Mouse (Mus musculus) CH12.LX (cell line): ENCODE data around the gene Mrps12. TPM values are rescaled to one million over a fixed set of nuclear protein-coding genes. Genes with fewer than 3 reads are reported as not detected.

ENCODE experiments used
- DNase-seq: peaks from one replicate; pipeline ENCODE4 v3.0.0-alpha.2; 2013; ENCODE audit errors: extremely low read depth
- H3K27ac ChIP-seq: 2 replicates; pipeline ENCODE4 v1.5.1; 2012; ENCODE audit warnings: low read depth, mild to moderate bottlenecking, control low read depth, moderate library complexity; ENCODE audit not compliant: insufficient read depth
- H3K27me3 ChIP-seq: replicated peaks from 2 replicates; pipeline ENCODE3; 2012; ENCODE audit warnings: inconsistent platforms
- H3K36me3 ChIP-seq, 2 experiments: replicated peaks in 1 of 2; 2 replicates each; pipeline versions ENCODE3 to v1.6.1; 2012; ENCODE audit warnings: inconsistent platforms in 1 of 2, low read length in 1 of 2, mild to moderate bottlenecking in 1 of 2, mixed read lengths in 1 of 2, moderate library complexity in 1 of 2; ENCODE audit not compliant: control insufficient read depth in 1 of 2, insufficient read depth in 1 of 2
- H3K4me1 ChIP-seq, 2 experiments: 2 replicates each; pipeline ENCODE4 v1.6.1; 2012; ENCODE audit warnings: inconsistent platforms in 1 of 2, moderate library complexity in 1 of 2; ENCODE audit not compliant: insufficient read depth in 2 of 2, control insufficient read depth in 1 of 2
- H3K4me2 ChIP-seq: 2 replicates; pipeline ENCODE4 v1.6.1; 2012; ENCODE audit warnings: low read depth, mild to moderate bottlenecking, control low read depth; ENCODE audit not compliant: poor library complexity, insufficient read depth, severe bottlenecking
- H3K4me3 ChIP-seq, 3 experiments: fragments of 150-350 bp in 1 of 3; sonication (generic) in 1 of 3; replicated peaks in 1 of 3; 2 replicates each; pipeline versions ENCODE3 to v1.5.1; 2011 to 2012; ENCODE audit warnings: low read depth in 2 of 3, low read length in 2 of 3, mild to moderate bottlenecking in 2 of 3, moderate library complexity in 2 of 3, control low read depth in 1 of 3, improper control_type of control experiment in 1 of 3, inconsistent platforms in 1 of 3, mixed read lengths in 1 of 3; ENCODE audit not compliant: poor library complexity in 1 of 3
- H3K79me2 ChIP-seq: replicated peaks from 2 replicates; pipeline ENCODE4 v1.6.1; 2012; ENCODE audit warnings: mild to moderate bottlenecking, moderate library complexity; ENCODE audit not compliant: control insufficient read depth, poor library complexity, insufficient read depth, severe bottlenecking; ENCODE audit errors: extremely low read depth
- H3K9ac ChIP-seq: 2 replicates; pipeline ENCODE4 v1.6.1; 2012; ENCODE audit warnings: low read depth, mild to moderate bottlenecking, control low read depth, moderate library complexity; ENCODE audit not compliant: insufficient read depth
- H3K9me3 ChIP-seq: replicated peaks from 2 replicates; pipeline ENCODE3; 2012; ENCODE audit warnings: low read length, inconsistent platforms, mixed read lengths
- BHLHE40 ChIP-seq: IDR thresholded peaks from 2 replicates; pipeline ENCODE4 v1.6.1; 2011; ENCODE audit warnings: mild to moderate bottlenecking, low read depth, low read length, improper control_type of control experiment
- CHD2 ChIP-seq: IDR thresholded peaks from 2 replicates; pipeline ENCODE4 v1.6.1; 2011; ENCODE audit warnings: low read length, improper control_type of control experiment
- CTCF ChIP-seq, 2 experiments: IDR thresholded peaks in 1 of 2; conservative IDR thresholded peaks in 1 of 2; 2 replicates each; pipeline ENCODE4 v1.5.1; 2011 to 2012; ENCODE audit warnings: low read depth in 2 of 2, low read length in 2 of 2, improper control_type of control experiment in 1 of 2, inconsistent platforms in 1 of 2, mild to moderate bottlenecking in 1 of 2, moderate library complexity in 1 of 2
- EP300 ChIP-seq: IDR thresholded peaks from 2 replicates; pipeline ENCODE4 v1.6.1; 2011; ENCODE audit warnings: low read length, improper control_type of control experiment
- JUND ChIP-seq: conservative IDR thresholded peaks from 2 replicates; pipeline ENCODE4 v1.6.1; 2011; ENCODE audit warnings: low read depth, low read length, improper control_type of control experiment
- MAFK ChIP-seq: IDR thresholded peaks from 2 replicates; pipeline ENCODE4 v1.6.1; 2011; ENCODE audit warnings: low read length, improper control_type of control experiment; ENCODE audit not compliant: insufficient replicate concordance
- MXI1 ChIP-seq: IDR thresholded peaks from 2 replicates; pipeline ENCODE4 v1.6.1; 2011; ENCODE audit warnings: mild to moderate bottlenecking, low read depth, low read length, improper control_type of control experiment
- RAD21 ChIP-seq: IDR thresholded peaks from 2 replicates; pipeline ENCODE4 v1.6.1; 2011; ENCODE audit warnings: low read depth, mild to moderate bottlenecking, low read length, improper control_type of control experiment, moderate library complexity
- SMC3 ChIP-seq: IDR thresholded peaks from 2 replicates; pipeline ENCODE4 v1.6.1; 2011; ENCODE audit warnings: low read depth, low read length, improper control_type of control experiment
- UBTF ChIP-seq: IDR thresholded peaks from 2 replicates; pipeline ENCODE4 v1.6.1; 2012; ENCODE audit warnings: low read depth, mild to moderate bottlenecking, inconsistent platforms, low read length, improper control_type of control experiment, moderate library complexity
- USF1 ChIP-seq: IDR thresholded peaks from 2 replicates; pipeline ENCODE4 v1.6.1; 2014; ENCODE audit warnings: low read depth, mild to moderate bottlenecking, inconsistent platforms, low read length, improper control_type of control experiment
- ZC3H11A ChIP-seq: IDR thresholded peaks from 2 replicates; pipeline ENCODE4 v1.6.1; 2012; ENCODE audit warnings: low read depth, mild to moderate bottlenecking, inconsistent platforms, low read length, improper control_type of control experiment
- ZKSCAN1 ChIP-seq: IDR thresholded peaks from 2 replicates; pipeline ENCODE4 v1.6.1; 2012; ENCODE audit warnings: low read depth, inconsistent platforms, low read length, improper control_type of control experiment, borderline replicate concordance
- ZNF384 ChIP-seq: IDR thresholded peaks from 2 replicates; pipeline ENCODE4 v1.6.1; 2012; ENCODE audit warnings: low read depth, low read length, improper control_type of control experiment, inconsistent platforms
- dilution Hi-C: fragments of 300-500 bp; cut with MboI; formaldehyde crosslinking; loops from 2 replicates; pipeline ENCODE4 v1.14.3; 2020; ENCODE audit warnings: low sequenced_read_pairs; ENCODE audit not compliant: extremely low pct_unique_long_range_greater_than_20kb, extremely low pct_ligation_motif_present
- in situ Hi-C: fragments of 300-500 bp; cut with MboI; formaldehyde crosslinking; loops from 3 replicates; pipeline ENCODE4 v1.14.3; 2019; ENCODE audit warnings: low sequenced_read_pairs, low pct_ligation_motif_present, low pct_unique_long_range_greater_than_20kb, mixed read lengths
- polyA plus RNA-seq: library from polyadenylated mRNA; unstranded; fragments of >175 nt; gene quantifications from 2 replicates; pipeline ENCODE4 v1.2.1, GENCODE M21; 2012; ENCODE audit warnings: low read depth; ENCODE audit not compliant: insufficient read length
- total RNA-seq, 2 experiments: library from RNA; depleted of rRNA; stranded (reverse); fragments of 300-350 nt in 1 of 2; fragments of >200 nt in 1 of 2; gene quantifications; 2 replicates each; pipeline ENCODE4 v1.2.3; 2012 to 2014

The Mrps12 gene
- total and polyA plus RNA-seq, 3 experiments: 66.0 to 112 (median 91.6) TPM

DNA sequence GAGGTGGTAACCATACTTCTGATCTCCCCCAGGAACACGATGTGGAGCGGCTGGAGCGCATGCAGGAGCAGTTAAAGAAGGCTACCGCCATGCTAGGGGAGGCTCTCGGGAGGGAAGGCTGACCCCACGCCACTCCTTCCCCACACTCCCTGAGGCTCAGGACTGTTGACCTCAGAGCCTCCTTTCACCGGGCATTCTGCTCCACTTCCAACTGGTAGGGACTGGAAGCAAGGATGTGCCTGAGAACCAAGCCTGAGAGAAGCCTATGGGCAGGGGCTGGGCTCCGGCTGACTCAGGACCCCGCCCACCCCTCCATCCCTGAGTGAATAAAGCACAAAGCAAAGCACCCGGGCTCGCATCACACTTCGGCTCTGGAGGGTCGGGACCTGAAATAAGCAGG is 17.0 kb upstream of the Mrps12 start:
- no peak for DNase-seq
- in situ Hi-C loops (no loop called here), dilution Hi-C loops (no loop called here)
- Histone ChIP-seq H3K4me2 (no peak overlapping the region), H3K27me3 (no peaks in the 10 kb centered on the region), H3K4me3 (no peak overlapping the region), H3K9ac (no peak overlapping the region), H3K27ac (no peak overlapping the region), H3K9me3 (no peaks in the 10 kb centered on the region), H3K79me2 (no peaks in the 10 kb centered on the region; the same call in 1 of the 2 replicates), H3K4me1 (peaks cover 0 to 2% of the 10 kb centered on the region in 2 experiments; a peak in 1 of 4 replicates), H3K36me3 (peaks cover 64 to 82% of the 10 kb centered on the region in 2 experiments)
- TF ChIP-seq EP300: no peak
- TF ChIP-seq USF1: no peak
- no peak for TF ChIP-seq UBTF
- no peak for TF ChIP-seq RAD21
- no peak for TF ChIP-seq BHLHE40
- no peak for TF ChIP-seq CHD2
- TF ChIP-seq MXI1: no peak
- no peak for TF ChIP-seq ZKSCAN1
- TF ChIP-seq CTCF (conservative IDR thresholded peaks at IDR 0.05 in 1 of 2, IDR thresholded peaks at IDR 0.05 in 1 of 2; ENCODE audit: low read depth in 2 of 2, low read length in 2 of 2): no peak
- no peak for TF ChIP-seq SMC3
- TF ChIP-seq MAFK: no peak
- TF ChIP-seq ZC3H11A: no peak
- TF ChIP-seq JUND: no peak

DNA sequence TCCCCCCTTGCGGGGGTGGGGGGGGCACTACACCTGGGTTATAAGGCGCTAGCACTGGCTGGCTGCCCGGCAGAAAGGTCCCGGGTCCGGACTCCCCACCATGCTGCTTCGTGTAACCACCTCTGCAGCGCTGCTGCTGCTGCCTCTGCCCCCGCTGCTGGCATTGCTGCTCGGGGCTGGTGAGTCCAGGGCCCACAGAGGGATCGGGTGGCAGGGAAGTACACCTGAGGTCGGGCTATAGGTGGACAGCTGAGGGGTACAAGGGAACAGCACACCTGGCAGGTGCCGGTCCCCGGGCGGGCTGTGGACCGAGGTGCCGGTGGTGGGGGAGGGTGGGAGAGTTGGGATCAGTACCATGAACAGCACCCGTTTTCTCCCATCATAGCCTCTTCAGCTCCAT is 14.5 kb upstream of the Mrps12 start, which contains the start of gene Ccer2:
TSS of gene Ccer2 (plus strand) at position 96 of the 400 bp plus-strand sequence.
- no peak within 1 kb of the TSS for H3K27ac ChIP-seq
- peaks cover 52 to 77% of the 10 kb centered on the region in 2 experiments for H3K36me3 ChIP-seq
- no peak within 1 kb of the TSS for H3K4me2 ChIP-seq
- no peaks in the 10 kb centered on the region for H3K27me3 ChIP-seq
- TF ChIP-seq BHLHE40 (no peak), EP300 (no peak)
- no peaks in the 10 kb centered on the region for H3K9me3 ChIP-seq
- in situ Hi-C loops: no loop called here
- DNase-seq: no peak
- H3K79me2 ChIP-seq: no peaks in the 10 kb centered on the region
- 0 out of 4 replicates have a peak, but pooled peaks cover 0 to 2% of the 10 kb centered on the region in 2 experiments for H3K4me1 ChIP-seq
- dilution Hi-C loops: no loop called here
- no peak within 1 kb of the TSS for H3K4me3 ChIP-seq
- H3K9ac ChIP-seq: no peak within 1 kb of the TSS

DNA sequence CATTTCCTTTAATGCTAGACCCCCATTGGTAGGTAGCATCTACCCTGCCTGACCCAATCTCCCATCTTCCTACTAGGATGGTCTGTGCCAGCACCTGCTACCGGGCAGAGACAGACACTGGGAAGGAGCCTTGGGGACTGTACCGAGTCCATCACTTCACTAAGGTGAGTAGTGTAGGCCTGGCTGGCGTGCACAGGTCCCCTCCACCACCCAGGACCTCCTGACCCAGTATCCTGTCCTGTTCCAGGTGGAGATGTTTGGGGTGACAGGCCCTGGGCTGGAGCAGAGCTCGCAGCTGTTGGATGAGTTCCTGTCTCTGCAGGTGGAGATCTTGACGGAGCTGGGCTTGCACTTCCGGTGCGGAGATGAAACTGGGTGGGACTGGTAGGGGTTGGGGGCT is 8.3 kb upstream of the Mrps12 start:
- peaks cover 37 to 81% of the 10 kb centered on the region in 2 experiments for H3K36me3 ChIP-seq
- dilution Hi-C loops: no loop called here

More for the DNA sequence above, 8.3 kb upstream of the Mrps12 start:
- Histone ChIP-seq H3K4me3 (no peak overlapping the region), H3K4me2 (no peak overlapping the region), H3K27ac (no peak overlapping the region), H3K27me3 (no peaks in the 10 kb centered on the region), H3K79me2 (no peaks in the 10 kb centered on the region), H3K4me1 (no peaks in the 10 kb centered on the region), H3K9ac (no peak overlapping the region), H3K9me3 (no peaks in the 10 kb centered on the region)
- TF ChIP-seq ZNF384: no peak
- no peak for DNase-seq
- in situ Hi-C loops: no loop called here
